8 mouse cellular contexts compared by ENCODE assay signal in the genomic region with DNA sequence AGATGAGACGGTGACA. TPM values are rescaled to one million over a fixed set of nuclear protein-coding genes. Genes with fewer than 3 reads are reported as not detected.
DNase-seq lines count a peak whose midpoint lies in the region; ATAC-seq and TF ChIP-seq lines count a peak whose summit lies in the region.

Gene Dact3 (plus strand): TSS at position 8 of the 16 bp plus-strand sequence.

- WGBS in heart, embryonic 11.5 days (ENCODE audit: insufficient replicate concordance), result 0% methylated on average over 1 of the region's 1 CpGs
- 0% methylated on average over 1 of the region's 1 CpGs for WGBS in limb, embryonic 13.5 days

- TF ChIP-seq EP300 in MEL (IDR thresholded peaks at IDR 0.05; ENCODE audit: low read depth in 1 of 2, low read length in 2 of 2), result no peak

- H3K36me3 ChIP-seq in heart, embryonic 11.5 days (ENCODE audit: control insufficient read depth, insufficient read depth, low read length), result peaks cover 2% of the 10 kb centered on the region; the same call in 1 of the 2 replicates
- peaks cover 0 to 4% of the 10 kb centered on the region in 2 experiments; a peak in 2 of 4 replicates for H3K36me3 ChIP-seq in MEL (ENCODE audit: control insufficient read depth in 1 of 2, insufficient read depth in 2 of 2, low read length in 2 of 2)
- peaks cover 38% of the 10 kb centered on the region for H3K36me3 ChIP-seq in limb, embryonic 13.5 days

- no peak for TF ChIP-seq POLR2A in MEL (IDR thresholded peaks at IDR 0.05; ENCODE audit: control insufficient read depth in 1 of 2, insufficient read depth in 1 of 2, low read depth in 1 of 2, low read length in 2 of 2, poor library complexity in 1 of 2)

- intact Hi-C loops in heart, postnatal 14 days (cut with DNase I), result loop anchor here (5.0 kb wide), 1 partner anchor 37 kb away; no protein-coding TSS in a partner anchor

- no peaks in the 10 kb centered on the region for H3K27me3 ChIP-seq in heart, embryonic 11.5 days (ENCODE audit: control insufficient read depth, insufficient read depth, low read length)
- no peaks in the 10 kb centered on the region for H3K27me3 ChIP-seq in MEL (ENCODE audit: control insufficient read depth in 1 of 2, insufficient read depth in 2 of 2, low read length in 2 of 2)
- no peaks in the 10 kb centered on the region for H3K27me3 ChIP-seq in limb, embryonic 13.5 days

- peak within 1 kb of the TSS; percentile 89 for H3K27ac ChIP-seq in heart, embryonic 11.5 days (ENCODE audit: low read depth, low read length)
- peak within 1 kb of the TSS; percentile 11 for H3K27ac ChIP-seq in MEL (ENCODE audit: control insufficient read depth, low read depth, low read length)
- peak within 1 kb of the TSS; percentile 93 for H3K27ac ChIP-seq in limb, embryonic 13.5 days

- H3K9me3 ChIP-seq in heart, embryonic 11.5 days (replicated peaks; ENCODE audit: control insufficient read depth, low read length), result no peaks in the 10 kb centered on the region
- H3K9me3 ChIP-seq in MEL (replicated peaks; ENCODE audit: insufficient read depth, low read length), result no peaks in the 10 kb centered on the region
- no peaks in the 10 kb centered on the region for H3K9me3 ChIP-seq in limb, embryonic 13.5 days

- H3K4me1 ChIP-seq in heart, embryonic 11.5 days (ENCODE audit: control insufficient read depth, insufficient read depth, low read length), result peaks cover 14% of the 10 kb centered on the region
- no peaks in the 10 kb centered on the region; a peak in 1 of 4 replicates for H3K4me1 ChIP-seq in MEL (ENCODE audit: control insufficient read depth in 1 of 2, insufficient read depth in 2 of 2, low read length in 2 of 2)
- H3K4me1 ChIP-seq in limb, embryonic 13.5 days, result peaks cover 24% of the 10 kb centered on the region

- H3K4me3 ChIP-seq in heart, embryonic 11.5 days (ENCODE audit: low read depth, low read length), result peak within 1 kb of the TSS; percentile 82
- H3K4me3 ChIP-seq in MEL (ENCODE audit: control insufficient read depth in 1 of 2, insufficient read depth in 1 of 2, low read depth in 2 of 2, low read length in 2 of 2), result peak within 1 kb of the TSS; percentile 61 to 73
- peak within 1 kb of the TSS; percentile 94 for H3K4me3 ChIP-seq in limb, embryonic 13.5 days

- TF ChIP-seq CTCF in MEL (IDR thresholded peaks at IDR 0.05 in 2 of 3, conservative IDR thresholded peaks at IDR 0.05 in 1 of 3; ENCODE audit: control insufficient read depth in 1 of 3, insufficient read depth in 1 of 3, low read depth in 2 of 3, low read length in 3 of 3, poor library complexity in 1 of 3, severe bottlenecking in 1 of 3), result no peak

- peak within 1 kb of the TSS; percentile 90 for H3K9ac ChIP-seq in heart, embryonic 11.5 days (ENCODE audit: low read depth, low read length)
- peak within 1 kb of the TSS; percentile 72 for H3K9ac ChIP-seq in MEL (ENCODE audit: control insufficient read depth, low read depth, low read length, poor library complexity, severe bottlenecking)
- peak within 1 kb of the TSS; percentile 93 for H3K9ac ChIP-seq in limb, embryonic 13.5 days

- H3K79me2 ChIP-seq in MEL (ENCODE audit: control insufficient read depth, insufficient read depth, low read length, poor library complexity), result no peaks in the 10 kb centered on the region; the same call in 1 of the 2 replicates

- H3K4me2 ChIP-seq in heart, embryonic 11.5 days, result peak within 1 kb of the TSS; percentile 66
- H3K4me2 ChIP-seq in limb, embryonic 13.5 days (replicated peaks), result peak within 1 kb of the TSS; percentile 91

- TF ChIP-seq RAD21 in MEL (IDR thresholded peaks at IDR 0.05; ENCODE audit: low read depth, low read length), result no peak

- no peak for ATAC-seq in heart, embryonic 11.5 days (replicated peaks; ENCODE audit: insufficient number of reproducible peaks, low FRiP score, low TSS enrichment)
- ATAC-seq in limb, embryonic 13.5 days (ENCODE audit: low FRiP score, low read depth), result no peak

- DNase-seq in heart, adult 8-10 months (ENCODE audit: low spot score), result no peak
- DNase-seq in MEL (ENCODE audit: low read depth, low spot score), result no peak
- DNase-seq in heart, postnatal 14 days, result no peak
- DNase-seq in cerebellum, postnatal 14 days, result no peak
- no peak for DNase-seq in cerebellum, postnatal 4 days (ENCODE audit: low spot score in 2 of 2)
- DNase-seq in kidney, adult 8-10 months, result no peak

TF ChIP-seq in MEL, 35 proteins besides CTCF, POLR2A, EP300 and RAD21:
- TF ChIP-seq KAT2A (conservative IDR thresholded peaks at IDR 0.05; ENCODE audit: low read depth, low read length) (no peak), CHD2 (IDR thresholded peaks at IDR 0.05; ENCODE audit: low read length) (no peak), TBP (IDR thresholded peaks at IDR 0.05; ENCODE audit: low read depth, low read length) (no peak), GABPA (IDR thresholded peaks at IDR 0.05; ENCODE audit: low read depth, low read length) (no peak), ZKSCAN1 (IDR thresholded peaks at IDR 0.05; ENCODE audit: low read depth, low read length) (no peak), GATA1 (IDR thresholded peaks at IDR 0.05; ENCODE audit: low read depth, low read length) (no peak), NRF1 (IDR thresholded peaks at IDR 0.05; ENCODE audit: insufficient read depth, low read depth, low read length, poor library complexity, severe bottlenecking) (no peak), ELF1 (IDR thresholded peaks at IDR 0.05; ENCODE audit: low read depth, low read length) (no peak), MEF2A (IDR thresholded peaks at IDR 0.05; ENCODE audit: extremely low read depth, insufficient replicate concordance, low read depth, low read length, poor library complexity, severe bottlenecking) (no peak), ZC3H11A (IDR thresholded peaks at IDR 0.05; ENCODE audit: low read depth, low read length) (no peak)

RNA-seq across cellular contexts. Expression of gene Dact3, which starts in this region (rescaled TPM):
- 9.5 and 10.6 TPM in 2 replicates for polyA plus RNA-seq in heart, embryonic 11.5 days (2014; fragmentation: Nextera tagmentation; extraction: Ambion mirVana)
- total RNA-seq in heart, adult 8-10 months (2022), result 1 to 10 TPM; 8.0 to 9.5 (median 8.6) TPM
- total RNA-seq in MEL (2012; rRNA removed), result 0.31 and 0.49 TPM in 2 replicates
- polyA plus RNA-seq in MEL (2012; ENCODE audit: insufficient read depth in 1 of 2, insufficient read length in 2 of 2, low read depth in 1 of 2, low replicate concordance in 2 of 2, missing spikeins in 1 of 2), result 1 to 10 TPM in 1 of 2 experiments, not detected in 1; 2.1 TPM
- 10 to 100 TPM; 18.6 to 19.0 TPM for total RNA-seq in heart, postnatal 14 days (2021)
- polyA plus RNA-seq in limb, embryonic 13.5 days (2015; fragmentation: Nextera tagmentation; extraction: Ambion mirVana), result 5.1 and 6.1 TPM in 2 replicates

Comparison
In these comparisons a context has a peak if more than half of its experiments do, and no peak if none do; other contexts are left out.
1. H3K27ac ChIP-seq: peak in every context shown above with its lines; median percentile 93 in limb, embryonic 13.5 days; 89 in heart, embryonic 11.5 days; 11 in MEL.